20 mouse cellular contexts compared by ENCODE assay signal in the genomic region with DNA sequence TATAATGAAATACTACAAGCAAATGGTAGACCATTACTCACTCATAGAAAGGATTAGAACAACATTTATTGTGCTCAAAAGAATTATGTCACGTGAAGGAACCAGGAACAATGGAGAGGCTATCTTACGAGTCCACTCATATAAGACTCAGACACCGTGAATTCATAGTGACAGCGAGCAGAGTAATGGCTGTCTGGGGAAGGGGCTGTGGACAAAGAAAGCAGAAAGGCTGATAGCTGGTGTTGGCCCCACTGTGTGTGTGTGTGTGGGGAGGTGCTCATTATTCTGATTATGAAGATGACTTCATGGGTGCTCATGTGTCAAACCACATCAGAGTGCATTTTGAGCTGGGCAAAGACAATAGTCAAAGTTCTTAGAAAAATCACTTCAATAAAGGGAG.
DNase-seq lines count a peak whose midpoint lies in the region; ATAC-seq and TF ChIP-seq lines count a peak whose summit lies in the region.
"Had no signal": no experiment of that assay in that cellular context is flagged by ENCODE, and none has a peak within 500 bp of the region (broad histone marks: within the 10 kb centered on the region; RNA-seq: fewer than 3 reads in every experiment).

No protein-coding gene starts in this region.

- no peak overlapping the region for H3K4me3 ChIP-seq in liver, embryonic 15.5 days (replicated peaks)
- H3K4me3 ChIP-seq in liver, embryonic 12.5 days = no peak overlapping the region
- H3K4me3 ChIP-seq in intestine, postnatal 0 days (ENCODE audit: low read depth, low read length) = no peak overlapping the region
- H3K4me3 ChIP-seq: embryonic facial prominence, embryonic 13.5 days; heart, embryonic 15.5 days; left cerebral cortex, adult 2 months; myocyte had no signal

- H3K4me2 ChIP-seq in liver, embryonic 15.5 days = no peak overlapping the region
- H3K4me2 ChIP-seq in liver, embryonic 12.5 days = no peak overlapping the region
- no peak overlapping the region for H3K4me2 ChIP-seq in intestine, postnatal 0 days (replicated peaks; ENCODE audit: low read depth)
- H3K4me2 ChIP-seq: embryonic facial prominence, embryonic 13.5 days; heart, embryonic 15.5 days had no signal

- DNase-seq in mesoderm, embryonic 11.5 days (ENCODE audit: low read depth, low spot score) = peak; percentile 44
- DNase-seq in retina, postnatal 7 days (ENCODE audit: low read depth, low spot score) = peak; percentile 36
- no peak for DNase-seq in right cerebral cortex, adult 2 months (ENCODE audit: low spot score in 2 of 2)
- no peak for DNase-seq in lung, postnatal 36 days
- DNase-seq: cerebellum, adult 8-10 months; gastrocnemius, postnatal 25 days; heart, postnatal 4 days; layer of hippocampus, adult 9-11 months; left cerebral cortex, postnatal 4 days; lung, postnatal 10 days; right cerebral cortex, postnatal 25 days had no signal

- no peak for ATAC-seq in liver, embryonic 15.5 days (ENCODE audit: insufficient read depth)
- no peak for ATAC-seq in liver, embryonic 12.5 days
- ATAC-seq in intestine, postnatal 0 days = no peak
- ATAC-seq: forebrain, embryonic 16.5 days had no signal

- H3K27me3 ChIP-seq in liver, embryonic 15.5 days = no peaks in the 10 kb centered on the region
- no peaks in the 10 kb centered on the region for H3K27me3 ChIP-seq in liver, embryonic 12.5 days (replicated peaks)
- no peaks in the 10 kb centered on the region for H3K27me3 ChIP-seq in intestine, postnatal 0 days (replicated peaks; ENCODE audit: control insufficient read depth, insufficient read depth, low read length)
- H3K27me3 ChIP-seq: embryonic facial prominence, embryonic 13.5 days; heart, embryonic 15.5 days had no signal

- H3K4me1 ChIP-seq in liver, embryonic 15.5 days (replicated peaks) = peaks cover 15% of the 10 kb centered on the region
- H3K4me1 ChIP-seq in liver, embryonic 12.5 days = peaks cover 28% of the 10 kb centered on the region
- H3K4me1 ChIP-seq in intestine, postnatal 0 days (replicated peaks; ENCODE audit: control insufficient read depth, insufficient read depth, low read length) = peaks cover 7% of the 10 kb centered on the region
- H3K4me1 ChIP-seq: heart, embryonic 15.5 days had no signal

- no peaks in the 10 kb centered on the region for H3K9me3 ChIP-seq in liver, embryonic 15.5 days (replicated peaks)
- no peaks in the 10 kb centered on the region for H3K9me3 ChIP-seq in liver, embryonic 12.5 days (replicated peaks)
- H3K9me3 ChIP-seq in intestine, postnatal 0 days (ENCODE audit: control insufficient read depth) = no peaks in the 10 kb centered on the region
- H3K9me3 ChIP-seq: embryonic facial prominence, embryonic 13.5 days; heart, embryonic 15.5 days had no signal

- H3K9ac ChIP-seq in liver, embryonic 15.5 days = no peak overlapping the region
- H3K9ac ChIP-seq in liver, embryonic 12.5 days = no peak overlapping the region
- no peak overlapping the region for H3K9ac ChIP-seq in intestine, postnatal 0 days (ENCODE audit: low read depth, low read length)
- H3K9ac ChIP-seq: embryonic facial prominence, embryonic 13.5 days; heart, embryonic 15.5 days; liver, embryonic 14.5 days had no signal

- no peaks in the 10 kb centered on the region for H3K36me3 ChIP-seq in liver, embryonic 15.5 days (replicated peaks)
- peaks cover 21% of the 10 kb centered on the region for H3K36me3 ChIP-seq in liver, embryonic 12.5 days
- H3K36me3 ChIP-seq in intestine, postnatal 0 days (ENCODE audit: control insufficient read depth, insufficient read depth) = no peaks in the 10 kb centered on the region
- H3K36me3 ChIP-seq: embryonic facial prominence, embryonic 13.5 days; heart, embryonic 15.5 days had no signal

- no peak for TF ChIP-seq CTCF in intestine, postnatal 0 days (IDR thresholded peaks at IDR 0.05; ENCODE audit: low read depth)

- H3K27ac ChIP-seq in liver, embryonic 15.5 days (replicated peaks) = 0 out of 2 replicates have a peak overlapping the region, but pooled peaks have one; percentile 30
- H3K27ac ChIP-seq in liver, embryonic 12.5 days = no peak overlapping the region
- peak overlapping the region; percentile 60 for H3K27ac ChIP-seq in intestine, postnatal 0 days (ENCODE audit: low read depth, low read length)
- H3K27ac ChIP-seq: embryonic facial prominence, embryonic 13.5 days; heart, embryonic 15.5 days; left cerebral cortex, adult 2 months; liver, embryonic 14.5 days had no signal

- WGBS in liver, embryonic 15.5 days (ENCODE audit: insufficient replicate concordance) = 64% methylated on average over 4 of the region's 4 CpGs
- 88% methylated on average over 4 of the region's 4 CpGs for WGBS in liver, embryonic 12.5 days (ENCODE audit: insufficient replicate concordance)
- WGBS in intestine, postnatal 0 days = 66% methylated on average over 4 of the region's 4 CpGs

Comparison
In these comparisons a context has a peak if more than half of its experiments do, and no peak if none do; other contexts are left out.
1. DNase-seq: peak in mesoderm, embryonic 11.5 days (single experiment) and retina, postnatal 7 days (single experiment); none in right cerebral cortex, adult 2 months (0 of 2) and lung, postnatal 36 days (single experiment).